Mouse (Mus musculus) cerebellum, postnatal 10 days (tissue): ENCODE results near the gene Meis1.

Experiments used
- DNase-seq, 2 experiments: peaks; one replicate each; pipeline ENCODE4 v3.0.0; 2021; ENCODE audit warnings: mixed read lengths in 2 of 2

The Meis1 gene

GRCm38 (mm10) chr11:18989669-18990243, 29.0 kb downstream of the Meis1 start:
- DNase-seq = no peak

DNA sequence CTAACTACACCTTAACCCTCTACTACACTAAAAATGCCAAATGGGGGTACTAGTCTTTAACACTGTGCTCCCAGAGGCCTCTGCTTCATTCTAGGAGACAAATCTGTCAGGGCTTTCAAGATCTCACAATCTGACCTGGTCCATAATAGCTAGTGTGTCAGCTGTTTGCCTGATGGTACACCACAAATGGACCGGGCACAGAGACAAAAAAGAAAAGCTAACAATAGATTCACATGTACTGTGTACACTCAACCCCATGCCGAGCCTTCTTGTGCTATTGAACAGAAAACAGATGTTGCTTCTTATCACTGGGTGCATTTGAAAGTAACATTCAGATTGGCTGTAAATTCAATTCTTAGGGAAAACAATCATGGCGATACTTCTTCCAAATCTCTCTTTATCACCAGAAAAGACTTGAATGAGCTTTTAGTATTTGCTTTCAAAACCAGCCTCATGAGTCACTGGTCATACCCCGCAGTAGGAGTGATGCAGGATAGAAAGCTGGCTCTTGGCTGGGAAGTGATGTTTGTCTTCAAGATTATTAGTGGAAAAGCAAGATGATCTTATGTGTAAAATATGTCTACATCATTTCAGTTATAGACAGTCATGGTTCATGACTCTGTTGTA, 30.0 kb downstream of the Meis1 start:
- no peak for DNase-seq

DNA sequence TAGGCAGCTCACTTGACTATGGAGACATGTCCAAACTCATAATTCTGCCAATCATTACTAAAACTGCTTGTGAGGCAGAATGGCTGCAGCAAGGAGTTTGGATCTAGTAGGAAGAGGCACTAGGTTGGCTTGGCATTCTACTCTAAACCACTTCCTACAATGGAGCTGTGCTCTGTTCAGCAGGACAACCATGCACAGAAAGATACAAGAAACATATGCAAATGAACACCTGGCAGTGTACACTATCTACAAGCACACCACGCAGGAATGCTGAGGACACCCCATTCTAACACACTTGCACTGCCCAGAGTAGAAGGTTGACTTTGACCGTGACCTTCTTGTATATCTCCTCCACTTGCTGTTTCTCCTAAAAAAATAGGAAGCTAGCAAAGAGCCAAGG, 35.0 kb downstream of the Meis1 start:
- no peak for DNase-seq

GRCm38 (mm10) chr11:18983294-18983693, 35.5 kb downstream of the Meis1 start:
- no peak for DNase-seq

GRCm38 (mm10) chr11:18982331-18982730, 36.5 kb downstream of the Meis1 start:
- DNase-seq = no peak

GRCm38 (mm10) chr11:18981367-18981766, 37.4 kb downstream of the Meis1 start:
- no peak for DNase-seq

GRCm38 (mm10) chr11:18980615-18981014, 38.2 kb downstream of the Meis1 start:
- DNase-seq = no peak

DNA sequence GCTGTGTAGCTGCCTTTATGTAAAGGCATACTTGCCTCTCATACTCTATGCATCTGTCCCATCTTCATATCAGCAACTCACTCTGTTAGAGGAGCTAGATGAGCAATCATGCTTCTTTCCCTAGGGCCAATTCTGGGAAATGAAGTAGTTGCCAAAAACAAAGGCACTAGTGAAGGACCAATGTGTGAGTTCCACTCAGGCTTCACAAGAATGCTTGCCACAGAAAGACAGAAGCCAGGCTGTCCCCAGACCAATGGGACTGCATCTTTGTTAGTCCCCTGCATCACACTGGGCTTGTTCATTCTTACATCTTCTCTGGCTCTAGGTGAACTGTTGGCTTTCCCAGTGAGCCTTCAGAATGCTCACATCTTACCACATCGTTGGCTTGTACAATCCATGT, 43.7 kb downstream of the Meis1 start:
- no peak for DNase-seq

GRCm38 (mm10) chr11:18973808-18974207, 45.0 kb downstream of the Meis1 start:
- no peak for DNase-seq

- no peak for DNase-seq
Observed at GRCm38 (mm10) chr11:18972968-18973367, 45.8 kb downstream of the Meis1 start.

- peak; percentile 35 to 37 for DNase-seq
Observed at GRCm38 (mm10) chr11:18971551-18971950, 47.2 kb downstream of the Meis1 start.

GRCm38 (mm10) chr11:18969920-18970336, 48.9 kb downstream of the Meis1 start:
- no peak for DNase-seq

DNA sequence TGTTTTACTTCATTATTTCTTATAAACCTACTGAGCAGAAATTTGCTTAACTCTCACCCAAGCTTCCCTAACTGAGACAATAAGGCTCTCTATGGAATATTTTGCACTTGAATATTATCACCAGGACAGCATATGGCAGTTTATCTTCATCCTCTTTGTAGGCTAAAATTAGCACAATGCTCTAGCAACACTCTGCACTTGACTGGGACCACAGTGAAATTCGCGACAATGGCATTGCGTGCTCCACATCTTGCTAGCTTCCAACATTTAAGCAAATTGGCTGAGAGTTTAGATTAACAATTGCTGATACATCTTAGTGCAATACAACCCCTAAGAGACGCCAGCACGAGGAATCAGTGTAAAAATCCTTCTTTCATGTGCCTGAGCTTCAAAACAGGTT, 54.4 kb downstream of the Meis1 start:
- DNase-seq = no peak

DNA sequence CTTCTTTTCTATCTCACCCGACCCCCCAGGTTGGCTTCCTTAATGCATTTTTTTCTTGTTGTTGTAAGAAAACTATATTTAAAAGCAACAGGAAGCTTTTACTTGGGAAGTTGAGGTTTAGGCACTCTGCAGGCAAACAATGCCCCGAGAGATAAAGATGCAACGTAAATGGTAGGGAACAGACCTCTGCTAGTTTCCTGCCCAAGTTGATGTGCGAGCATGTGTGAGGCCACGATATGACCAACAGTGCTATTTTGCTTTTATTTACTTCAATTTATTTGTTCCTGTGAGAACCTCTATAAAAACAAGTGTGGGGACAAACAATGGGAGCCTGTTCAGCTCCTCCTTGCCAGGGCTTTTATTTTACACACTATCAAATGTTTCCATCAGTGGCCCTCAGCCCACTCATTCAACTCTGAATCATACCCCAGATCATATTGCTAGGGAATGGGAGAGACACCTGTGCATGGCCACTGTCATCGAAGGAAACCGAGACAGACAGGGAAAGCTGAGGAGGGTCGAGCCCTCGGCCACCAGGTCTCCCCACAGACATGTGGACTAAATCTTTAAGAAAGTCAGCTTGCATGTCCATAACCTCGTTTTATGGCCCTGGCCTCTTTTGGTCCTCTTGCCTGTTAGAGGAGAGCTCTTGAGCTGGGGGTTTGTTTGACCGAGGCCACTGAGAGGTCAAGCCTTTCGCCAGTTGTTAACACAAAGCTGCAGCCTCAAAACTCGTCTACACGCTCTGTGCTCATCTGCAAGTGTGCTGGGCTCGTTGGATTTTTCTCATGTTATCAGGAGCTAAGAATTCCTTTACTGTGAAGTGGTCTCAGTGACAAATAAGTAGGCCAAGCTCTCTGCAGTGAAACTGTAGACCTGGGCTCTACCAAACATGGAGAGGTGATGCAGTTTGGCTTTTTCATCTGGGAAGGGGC, 55.3 kb downstream of the Meis1 start:
- DNase-seq = no peak

GRCm38 (mm10) chr11:18959465-18959864, 59.3 kb downstream of the Meis1 start:
- DNase-seq = no peak

GRCm38 (mm10) chr11:18957805-18958770, 60.7 kb downstream of the Meis1 start:
- DNase-seq = peak; percentile 52 to 69

- DNase-seq = no peak
Observed at GRCm38 (mm10) chr11:18957097-18957804, 61.5 kb downstream of the Meis1 start.

GRCm38 (mm10) chr11:18955969-18956368, 62.8 kb downstream of the Meis1 start:
- peak; percentile 62 to 78 for DNase-seq

DNA sequence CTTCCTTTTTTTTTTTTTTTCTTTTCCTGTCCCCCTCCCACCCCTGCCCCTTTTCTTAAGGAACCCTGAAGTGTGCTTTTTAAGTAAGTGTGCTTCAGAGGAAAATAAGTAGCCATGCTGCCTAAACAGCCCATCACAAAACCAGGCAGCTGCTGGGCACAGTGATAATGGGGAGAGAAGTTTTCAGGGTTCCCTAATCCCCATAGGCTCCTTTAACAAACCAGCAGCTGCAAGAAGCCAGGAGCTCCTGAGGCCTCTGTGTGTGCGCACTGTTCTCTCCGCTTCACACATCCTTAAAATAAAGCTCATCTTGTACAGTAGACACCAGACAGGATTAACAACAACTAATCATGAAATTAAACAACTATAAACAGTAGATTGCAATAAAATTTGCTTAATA, 63.9 kb downstream of the Meis1 start:
- DNase-seq = no peak

DNA sequence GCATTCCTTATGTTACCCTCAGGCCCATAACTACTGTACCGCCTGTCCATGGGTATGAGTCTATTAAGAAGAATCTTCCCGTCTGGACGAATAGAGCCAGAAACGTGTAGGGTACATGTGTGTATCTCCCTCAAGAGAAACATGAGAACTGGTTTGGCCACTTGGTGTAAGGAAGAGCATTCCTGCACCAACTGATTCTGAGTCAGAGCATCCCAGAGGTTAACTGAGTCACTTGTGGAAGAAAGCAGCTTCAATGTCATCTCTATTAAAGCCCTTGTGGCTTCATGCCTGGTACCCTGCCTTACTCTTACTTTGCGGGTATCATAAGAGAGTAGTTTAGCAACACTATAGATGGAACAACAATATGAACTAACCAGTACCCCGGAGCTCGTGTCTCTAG, 64.9 kb downstream of the Meis1 start:
- no peak for DNase-seq

- no peak for DNase-seq
Observed at GRCm38 (mm10) chr11:18948600-18949295, 70.0 kb downstream of the Meis1 start.
